ENCODE assay signal across 8 mouse cellular contexts in the genomic region with DNA sequence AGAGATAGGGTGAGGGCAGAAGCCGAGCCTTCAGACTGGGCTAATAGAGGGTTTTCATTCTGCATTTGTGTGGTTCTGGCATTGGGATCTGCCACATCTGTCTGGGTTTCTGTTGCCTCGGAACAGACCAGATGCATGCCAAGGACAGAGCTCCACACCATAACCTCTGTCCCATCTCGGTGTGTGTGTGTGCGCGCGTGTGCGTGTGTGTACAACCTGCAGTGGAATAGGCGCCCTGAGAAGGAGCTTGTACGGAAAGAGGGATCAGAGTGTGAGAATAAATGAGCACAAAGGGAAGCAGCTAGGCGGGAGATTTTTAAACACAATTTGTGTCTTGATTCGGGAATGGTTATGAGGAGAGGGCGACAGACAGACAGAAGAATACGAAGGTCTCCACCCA.
A peak's percentile ranks its signal among the peaks of the same experiment; 100 is the strongest.
DNase-seq lines count a peak whose midpoint lies in the region; ATAC-seq and TF ChIP-seq lines count a peak whose summit lies in the region.

No protein-coding gene starts in this region.

- 8% methylated on average over 13 of the region's 13 CpGs for WGBS in forebrain, embryonic 14.5 days
- 20% methylated on average over 13 of the region's 13 CpGs for WGBS in liver, embryonic 14.5 days (ENCODE audit: insufficient replicate concordance)

- TF ChIP-seq EP300 in liver, embryonic 14.5 days (IDR thresholded peaks at IDR 0.05; ENCODE audit: low read depth) = no peak

- peak overlapping the region; percentile 66 for H3K4me3 ChIP-seq in E14TG2a.4 (replicated peaks; ENCODE audit: low read length)
- peak overlapping the region; percentile 37 for H3K4me3 ChIP-seq in forebrain, embryonic 14.5 days (ENCODE audit: low read depth, low read length)
- no peak overlapping the region for H3K4me3 ChIP-seq in liver, embryonic 14.5 days (ENCODE audit: insufficient read depth in 1 of 2, low read depth in 2 of 2, low read length in 2 of 2)

- no peaks in the 10 kb centered on the region for H3K9me3 ChIP-seq in E14TG2a.4 (ENCODE audit: low read length)
- H3K9me3 ChIP-seq in forebrain, embryonic 14.5 days (replicated peaks; ENCODE audit: control insufficient read depth, low read length) = no peaks in the 10 kb centered on the region
- no peaks in the 10 kb centered on the region for H3K9me3 ChIP-seq in liver, embryonic 14.5 days (ENCODE audit: control insufficient read depth, low read length)

- H3K4me2 ChIP-seq in forebrain, embryonic 14.5 days (ENCODE audit: low read length) = peak overlapping the region; percentile 79
- H3K4me2 ChIP-seq in liver, embryonic 14.5 days (ENCODE audit: low read depth) = peak overlapping the region; percentile 42

- peak overlapping the region; percentile 66 for H3K9ac ChIP-seq in forebrain, embryonic 14.5 days (ENCODE audit: low read length)
- no peak overlapping the region for H3K9ac ChIP-seq in liver, embryonic 14.5 days (replicated peaks)

- TF ChIP-seq CTCF in E14TG2a.4 (conservative IDR thresholded peaks at IDR 0.05; ENCODE audit: low read length) = no peak
- no peak for TF ChIP-seq CTCF in liver, embryonic 14.5 days (IDR thresholded peaks at IDR 0.05; ENCODE audit: low read depth)

- peaks cover 35% of the 10 kb centered on the region for H3K4me1 ChIP-seq in E14TG2a.4 (replicated peaks; ENCODE audit: low read depth, low read length)
- peaks cover 15% of the 10 kb centered on the region for H3K4me1 ChIP-seq in forebrain, embryonic 14.5 days (ENCODE audit: control insufficient read depth, insufficient read depth, low read length)
- H3K4me1 ChIP-seq in liver, embryonic 14.5 days (replicated peaks; ENCODE audit: control insufficient read depth in 2 of 2, insufficient read depth in 2 of 2, low read length in 1 of 2) = no peaks in the 10 kb centered on the region

- peaks cover 47% of the 10 kb centered on the region for H3K27me3 ChIP-seq in E14TG2a.4 (ENCODE audit: insufficient read depth, low read length)
- H3K27me3 ChIP-seq in forebrain, embryonic 14.5 days (replicated peaks; ENCODE audit: control insufficient read depth, insufficient read depth, low read length) = no peaks in the 10 kb centered on the region
- no peaks in the 10 kb centered on the region; the same call in 1 of the 2 replicates for H3K27me3 ChIP-seq in liver, embryonic 14.5 days (ENCODE audit: control insufficient read depth, insufficient read depth, low read length)

- peak; percentile 17; the same call in 1 of the 2 replicates for ATAC-seq in frontal cortex, adult (ENCODE audit: low TSS enrichment)
- peak; percentile 26; the same call in 1 of the 2 replicates for ATAC-seq in forebrain, embryonic 14.5 days
- no peak for ATAC-seq in liver, embryonic 14.5 days (ENCODE audit: insufficient read depth)
- ATAC-seq in activated CD4-positive, CD25-positive, alpha-beta regulatory T cell, adult 4 months = no peak

- no peak for DNase-seq in frontal cortex, postnatal 10 days (ENCODE audit: low spot score in 2 of 2)
- DNase-seq in forebrain, embryonic 14.5 days (ENCODE audit: low spot score) = no peak
- no peak for DNase-seq in liver, embryonic 14.5 days (ENCODE audit: low read depth in 3 of 3, low spot score in 3 of 3)
- DNase-seq in urinary bladder, postnatal 25 days (ENCODE audit: low spot score) = no peak
- DNase-seq in thymus, postnatal 0 days (ENCODE audit: low spot score) = no peak

- H3K36me3 ChIP-seq in E14TG2a.4 (ENCODE audit: insufficient read depth, low read length) = no peaks in the 10 kb centered on the region
- no peaks in the 10 kb centered on the region for H3K36me3 ChIP-seq in forebrain, embryonic 14.5 days (ENCODE audit: control insufficient read depth, insufficient read depth, low read length)
- H3K36me3 ChIP-seq in liver, embryonic 14.5 days (replicated peaks; ENCODE audit: control insufficient read depth, insufficient read depth, low read depth) = no peaks in the 10 kb centered on the region

- peak overlapping the region; percentile 90 for H3K27ac ChIP-seq in forebrain, embryonic 14.5 days (ENCODE audit: low read depth, low read length)
- no peak overlapping the region for H3K27ac ChIP-seq in liver, embryonic 14.5 days

Comparison
In these comparisons a context has a peak if more than half of its experiments do, and no peak if none do; other contexts are left out.
1. ATAC-seq: peak in frontal cortex, adult (single experiment) and forebrain, embryonic 14.5 days (single experiment); none in liver, embryonic 14.5 days (single experiment) and activated CD4-positive, CD25-positive, alpha-beta regulatory T cell, adult 4 months (single experiment).
2. H3K4me3 ChIP-seq: peak in E14TG2a.4 (single experiment) and forebrain, embryonic 14.5 days (single experiment); none in liver, embryonic 14.5 days (0 of 2).